Mouse (Mus musculus) testis, postnatal 10 days (tissue): ENCODE measurements at regions not wholly inside any gene's neighbourhood (a gene's known extent, or its start where the extent isn't known, plus 50 kb on each side); places are given as distances from the start of the nearest gene placed in this dataset.

Experiments
- DNase-seq: peaks from one replicate; pipeline ENCODE4 v3.0.0; 2021; ENCODE audit warnings: low spot score

- DNase-seq: no peak
Observed at GRCm38 (mm10) chr6:93133940-93134339, 190.6 kb upstream of the Adamts9 start.

GRCm38 (mm10) chr6:93130946-93131685, 187.8 kb upstream of the Adamts9 start:
- no peak for DNase-seq

- DNase-seq: no peak
Observed at GRCm38 (mm10) chr6:93119482-93119881, 176.2 kb upstream of the Adamts9 start.

- no peak for DNase-seq
Observed at GRCm38 (mm10) chr6:93113361-93113760, 170.1 kb upstream of the Adamts9 start.

- no peak for DNase-seq
Observed at GRCm38 (mm10) chr6:93094730-93095360, 151.6 kb upstream of the Adamts9 start.

GRCm38 (mm10) chr6:93093770-93094169, 150.5 kb upstream of the Adamts9 start:
- DNase-seq: no peak

- DNase-seq: no peak
Observed at GRCm38 (mm10) chr6:93087329-93087728, 144.0 kb upstream of the Adamts9 start.

GRCm38 (mm10) chr6:93084286-93084685, 141.0 kb upstream of the Adamts9 start:
- no peak for DNase-seq

- DNase-seq: no peak
Observed at GRCm38 (mm10) chr6:93083716-93084115, 140.4 kb upstream of the Adamts9 start.

GRCm38 (mm10) chr6:93082205-93082604, 138.9 kb upstream of the Adamts9 start:
- DNase-seq: no peak

- no peak for DNase-seq
Observed at GRCm38 (mm10) chr6:93076681-93077080, 133.4 kb upstream of the Adamts9 start.

- no peak for DNase-seq
Observed at GRCm38 (mm10) chr6:93075867-93076266, 132.6 kb upstream of the Adamts9 start.

- no peak for DNase-seq
Observed at GRCm38 (mm10) chr6:93075011-93075410, 131.7 kb upstream of the Adamts9 start.

GRCm38 (mm10) chr6:93070916-93071315, 127.6 kb upstream of the Adamts9 start:
- no peak for DNase-seq

GRCm38 (mm10) chr6:93067808-93068207, 124.5 kb upstream of the Adamts9 start:
- DNase-seq: no peak

GRCm38 (mm10) chr6:93066553-93067376, 123.5 kb upstream of the Adamts9 start:
- no peak for DNase-seq

- peak; percentile 78 for DNase-seq
Observed at GRCm38 (mm10) chr6:93065917-93066552, 122.7 kb upstream of the Adamts9 start.

- DNase-seq: peak; percentile 45
Observed at GRCm38 (mm10) chr6:93065366-93065765, 122.1 kb upstream of the Adamts9 start.

GRCm38 (mm10) chr6:93064366-93064765, 121.1 kb upstream of the Adamts9 start:
- no peak for DNase-seq

- DNase-seq: no peak
Observed at GRCm38 (mm10) chr6:93061741-93062140, 118.4 kb upstream of the Adamts9 start.

- no peak for DNase-seq
Observed at GRCm38 (mm10) chr6:93045524-93045923, 102.2 kb upstream of the Adamts9 start.

- no peak for DNase-seq
Observed at GRCm38 (mm10) chr6:93041041-93041440, 97.7 kb upstream of the Adamts9 start.
